Mouse (Mus musculus): Measurements from ENCODE around the gene Cdk15. TPM values are rescaled to one million over a fixed set of nuclear protein-coding genes. Genes with fewer than 3 reads are reported as not detected.

The Cdk15 gene
- total RNA-seq, 2 experiments from 2014 or later: 0.44 to 0.83 TPM

GRCm38 (mm10) chr1:59317397-59317796 lies 60.7 kb downstream of the Cdk15 start:
- intact Hi-C loops (cut with DNase I): loop anchor here (5.0 kb wide), 2 partner anchors 165 to 265 kb away; partner anchors contain the start of gene Fzd7
- DNase-seq (ENCODE audit: low spot score in 2 of 2): no peak

GRCm38 (mm10) chr1:59318878-59319277 lies 62.2 kb downstream of the Cdk15 start:
- DNase-seq (ENCODE audit: low spot score in 2 of 2): no peak
- intact Hi-C loops (cut with DNase I): loop anchor here (5.0 kb wide), 2 partner anchors 163 to 263 kb away; partner anchors contain the start of gene Fzd7

GRCm38 (mm10) chr1:59321076-59321879 lies 64.6 kb downstream of the Cdk15 start:
- DNase-seq (ENCODE audit: low spot score in 2 of 2): no peak

GRCm38 (mm10) chr1:59321880-59322836 lies 65.5 kb downstream of the Cdk15 start:
- intact Hi-C loops (cut with DNase I): no loop called here
- no peak for DNase-seq (ENCODE audit: low spot score in 2 of 2)

More at GRCm38 (mm10) chr1:59321076-59321879, 64.6 kb downstream of the Cdk15 start:
- intact Hi-C loops (cut with DNase I): no loop called here

- intact Hi-C loops (cut with DNase I): no loop called here
- DNase-seq (ENCODE audit: low spot score in 2 of 2): no peak
Measured at GRCm38 (mm10) chr1:59326854-59327395, 70.2 kb downstream of the Cdk15 start.

GRCm38 (mm10) chr1:59332737-59333385 lies 76.2 kb downstream of the Cdk15 start:
- intact Hi-C loops (cut with DNase I): no loop called here
- no peak for DNase-seq (ENCODE audit: low spot score in 2 of 2)

GRCm38 (mm10) chr1:59333386-59333759 lies 76.7 kb downstream of the Cdk15 start:
- intact Hi-C loops (cut with DNase I): no loop called here
- no peak for DNase-seq (ENCODE audit: low spot score in 2 of 2)

- intact Hi-C loops (cut with DNase I): no loop called here
- DNase-seq (ENCODE audit: low spot score in 2 of 2): no peak
Measured at GRCm38 (mm10) chr1:59333860-59334561, 77.3 kb downstream of the Cdk15 start.

GRCm38 (mm10) chr1:59334562-59334890 lies 77.8 kb downstream of the Cdk15 start:
- intact Hi-C loops (cut with DNase I): no loop called here
- no peak for DNase-seq (ENCODE audit: low spot score in 2 of 2)

- intact Hi-C loops (cut with DNase I): no loop called here
- no peak for DNase-seq (ENCODE audit: low spot score in 2 of 2)
Measured at GRCm38 (mm10) chr1:59336256-59336655, 79.5 kb downstream of the Cdk15 start.

- intact Hi-C loops (cut with DNase I): no loop called here
Measured at GRCm38 (mm10) chr1:59340814-59341588, 84.3 kb downstream of the Cdk15 start.

GRCm38 (mm10) chr1:59341697-59342096 lies 85.0 kb downstream of the Cdk15 start:
- intact Hi-C loops (cut with DNase I): no loop called here
- DNase-seq (ENCODE audit: low spot score in 2 of 2): no peak

More at GRCm38 (mm10) chr1:59340814-59341588, 84.3 kb downstream of the Cdk15 start:
- no peak for DNase-seq (ENCODE audit: low spot score in 2 of 2)

GRCm38 (mm10) chr1:59342146-59342545 lies 85.4 kb downstream of the Cdk15 start:
- intact Hi-C loops (cut with DNase I): no loop called here
- DNase-seq (ENCODE audit: low spot score in 2 of 2): no peak

GRCm38 (mm10) chr1:59352706-59353105 lies 96.0 kb downstream of the Cdk15 start:
- DNase-seq (ENCODE audit: low spot score in 2 of 2): no peak
- intact Hi-C loops (cut with DNase I): no loop called here

- no peak for DNase-seq (ENCODE audit: low spot score in 2 of 2)
- intact Hi-C loops (cut with DNase I): no loop called here
Measured at GRCm38 (mm10) chr1:59355440-59355839, 98.7 kb downstream of the Cdk15 start.

- intact Hi-C loops (cut with DNase I): no loop called here
- no peak for DNase-seq (ENCODE audit: low spot score in 2 of 2)
Measured at GRCm38 (mm10) chr1:59359136-59359535, 102.4 kb downstream of the Cdk15 start.

GRCm38 (mm10) chr1:59360834-59361233 lies 104.1 kb downstream of the Cdk15 start:
- DNase-seq (ENCODE audit: low spot score in 2 of 2): no peak
- intact Hi-C loops (cut with DNase I): no loop called here

- intact Hi-C loops (cut with DNase I): no loop called here
- no peak for DNase-seq (ENCODE audit: low spot score in 2 of 2)
Measured at GRCm38 (mm10) chr1:59361460-59361859, 104.8 kb downstream of the Cdk15 start.
